Mouse (Mus musculus) mesoderm, embryonic 11.5 days (tissue): Measurements from ENCODE around the gene Ldha.

Experiments used
- DNase-seq: peaks from one replicate; pipeline ENCODE4 v3.0.0-alpha.2; 2012; ENCODE audit warnings: low read depth, low spot score

The Ldha gene

DNA sequence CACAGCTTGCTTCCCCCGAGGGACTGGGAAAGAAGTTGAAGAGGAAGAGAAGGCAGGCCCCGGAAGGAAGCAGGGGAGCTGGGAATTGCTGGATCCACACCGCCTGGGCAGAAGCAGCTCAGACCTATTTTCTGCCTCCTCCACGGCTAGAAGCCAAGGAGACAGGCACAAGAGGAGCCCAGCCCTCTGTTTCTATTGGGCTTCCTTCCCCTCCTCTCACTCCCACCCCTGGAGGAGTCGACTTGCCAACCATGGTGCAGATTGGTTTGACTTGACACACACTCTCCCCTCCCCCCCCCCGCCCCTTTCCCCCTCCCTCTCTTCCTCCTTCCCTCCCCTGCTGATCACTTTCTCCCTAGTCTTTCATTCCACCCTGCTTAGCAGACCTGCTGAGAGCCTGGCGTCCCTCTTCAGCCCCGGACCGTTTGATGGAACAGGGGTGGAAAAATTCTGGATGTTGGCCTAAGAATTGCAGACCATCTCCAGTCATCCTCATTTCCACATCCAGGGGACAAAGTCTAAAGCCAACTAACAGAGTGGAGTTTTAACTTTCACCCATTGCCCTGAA is 3.1 kb upstream of the Ldha start:
- peak; percentile 46 for DNase-seq

DNA sequence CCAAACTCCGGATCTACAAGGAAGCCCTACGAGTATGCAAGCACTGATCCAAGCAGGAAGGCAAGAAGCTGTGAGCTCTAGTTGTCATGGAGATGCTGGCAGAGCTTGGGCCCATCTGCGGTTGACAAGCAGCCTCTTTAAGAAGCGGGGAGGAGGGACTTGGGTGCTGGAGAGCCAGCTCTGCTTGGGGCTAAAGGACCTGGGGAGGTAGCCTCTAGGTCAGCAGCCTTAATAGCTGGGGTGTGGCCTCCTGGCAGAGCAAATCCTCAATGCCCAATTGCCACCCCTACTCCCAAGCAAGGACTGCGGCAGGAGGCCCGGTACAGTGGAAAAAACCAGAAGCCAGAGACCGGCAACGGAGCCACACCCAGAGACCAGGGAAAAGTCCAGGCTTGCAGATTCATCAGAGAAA is 2.4 kb upstream of the Ldha start:
- DNase-seq = peak; percentile 51

DNA sequence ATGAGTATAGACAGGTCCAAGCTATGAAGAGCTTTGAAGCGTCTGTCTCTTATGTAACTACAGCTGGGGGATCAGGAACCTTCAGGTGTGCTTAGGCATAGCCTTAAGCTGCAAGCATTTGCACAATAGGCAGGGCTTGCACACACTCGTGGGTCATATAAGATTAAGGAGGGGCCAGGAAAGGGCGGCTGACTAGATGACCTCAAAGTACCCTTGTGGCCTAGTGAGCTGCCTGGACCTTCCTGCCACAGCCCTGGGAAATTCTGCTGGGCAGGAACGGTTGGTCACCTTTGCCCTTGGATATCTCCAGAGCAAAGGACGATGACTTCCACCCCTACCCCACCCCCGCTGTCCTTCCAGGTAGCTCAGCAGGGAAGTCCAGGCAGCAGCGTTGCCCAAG is 1.8 kb upstream of the Ldha start:
- DNase-seq = no peak

DNA sequence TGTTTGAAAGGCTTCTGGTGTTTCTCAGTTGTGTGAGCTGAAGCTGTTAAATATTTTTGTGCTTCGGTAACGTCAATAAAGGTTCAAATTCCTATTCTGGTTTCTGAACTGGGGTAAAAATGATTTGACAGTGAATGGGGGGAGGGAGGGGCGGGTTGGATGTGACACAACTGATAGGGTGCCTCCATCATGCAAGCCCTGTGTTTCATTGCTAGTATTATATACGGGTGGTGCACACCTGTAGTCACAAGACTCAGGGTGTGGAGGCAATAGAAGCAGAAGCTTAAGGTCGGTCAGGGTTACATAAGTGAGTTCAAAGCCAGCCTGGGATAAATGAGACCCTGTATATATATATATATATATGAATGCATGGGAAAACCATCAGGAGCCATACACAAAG is 1.4 kb upstream of the Ldha start:
- DNase-seq = no peak

DNA sequence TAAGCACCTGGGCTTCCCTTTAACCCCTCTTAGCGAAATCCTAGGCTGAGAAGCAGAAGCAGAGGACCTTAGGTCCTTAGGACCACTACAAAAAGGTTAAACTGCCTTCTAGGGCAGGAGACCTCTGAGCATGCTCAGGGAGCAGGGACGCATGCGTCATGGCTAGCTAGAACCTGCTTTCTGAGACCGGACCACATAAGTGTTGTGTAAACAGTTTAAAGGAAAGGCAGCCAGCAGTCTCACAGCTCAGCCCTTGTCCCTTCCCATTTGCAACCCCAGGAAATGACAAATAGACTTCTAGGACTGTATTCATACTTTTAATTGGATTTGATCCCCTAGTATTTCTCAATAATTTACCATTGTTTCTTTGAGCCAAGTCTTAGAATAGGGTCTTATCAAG is 949 bp upstream of the Ldha start:
- DNase-seq = no peak

DNA sequence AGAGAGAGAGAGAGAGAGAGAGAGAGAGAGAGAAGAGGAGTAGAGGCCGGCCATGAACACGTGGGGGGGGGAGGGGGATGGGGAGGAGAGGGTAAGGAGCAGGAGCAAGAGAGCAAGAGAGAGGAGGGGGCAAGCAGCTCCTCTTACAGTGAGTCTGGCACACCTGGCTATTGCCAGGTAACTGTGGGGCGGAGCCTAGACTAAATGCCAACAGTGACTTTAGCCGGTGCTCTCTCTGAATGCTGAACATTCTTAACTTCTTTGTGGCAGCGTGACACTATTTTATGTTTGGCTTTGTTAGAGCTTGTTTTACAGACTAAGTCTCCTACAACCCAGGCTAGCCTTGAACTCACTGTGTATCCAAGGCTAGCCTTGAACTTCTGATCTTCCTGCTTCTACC is 1.0 kb downstream of the Ldha start:
- DNase-seq = no peak

DNA sequence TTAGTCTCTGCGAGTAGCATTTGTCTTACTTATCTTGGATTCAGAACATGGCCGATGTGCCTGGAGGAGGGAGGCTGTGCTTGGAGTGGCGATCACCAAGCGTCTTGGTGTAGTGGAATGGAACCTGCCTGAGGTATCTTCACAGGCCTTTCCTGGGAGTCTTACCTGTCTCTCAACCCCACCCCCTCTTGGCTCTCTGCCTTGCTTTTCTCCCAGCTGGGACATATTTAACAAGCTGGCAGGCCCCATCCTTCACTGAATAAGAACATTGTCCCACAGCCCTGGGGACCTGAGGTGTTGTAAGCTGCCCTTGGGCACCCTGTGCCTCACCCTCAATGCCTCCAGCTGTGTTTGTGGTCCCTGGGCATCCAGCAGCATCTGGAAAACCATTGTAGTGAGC is 2.3 kb downstream of the Ldha start:
- DNase-seq = no peak

DNA sequence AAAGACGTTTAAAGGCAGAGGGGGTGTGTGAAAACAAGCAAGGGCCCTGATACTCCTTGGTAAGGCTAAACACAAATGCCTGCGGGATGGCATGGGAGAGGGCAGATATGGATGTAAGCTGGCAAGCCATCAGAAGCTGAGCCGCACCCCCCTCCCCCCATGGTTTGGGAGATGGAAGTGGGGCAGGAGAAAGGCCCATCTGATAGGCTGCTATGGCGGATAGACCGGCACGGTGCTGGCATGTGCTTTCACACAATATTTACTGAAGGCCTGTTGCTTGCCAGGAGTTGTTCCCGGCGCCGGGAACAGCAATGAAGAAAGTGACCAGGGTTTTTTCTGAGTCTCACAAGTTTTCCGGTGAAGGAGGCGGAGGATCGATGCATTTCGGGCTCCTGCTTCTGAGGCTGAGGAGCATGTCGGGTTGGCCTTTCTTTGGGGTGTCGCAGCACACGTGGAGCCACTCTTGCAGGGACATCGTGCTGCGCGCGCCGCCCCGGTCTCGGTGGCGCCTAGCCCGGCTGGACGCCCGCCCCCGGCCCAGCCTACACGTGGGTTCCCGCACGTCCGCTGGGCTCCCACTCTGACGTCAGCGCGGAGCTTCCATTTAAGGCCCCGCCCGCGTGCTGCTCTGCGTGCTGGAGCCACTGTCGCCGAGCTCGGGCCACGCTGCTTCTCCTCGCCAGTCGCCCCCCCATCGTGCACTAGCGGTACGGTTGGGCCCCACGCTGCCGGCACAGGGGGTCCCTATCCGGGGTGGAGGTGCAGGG is 4.1 kb downstream of the Ldha start:
- DNase-seq = peak; percentile 94

DNA sequence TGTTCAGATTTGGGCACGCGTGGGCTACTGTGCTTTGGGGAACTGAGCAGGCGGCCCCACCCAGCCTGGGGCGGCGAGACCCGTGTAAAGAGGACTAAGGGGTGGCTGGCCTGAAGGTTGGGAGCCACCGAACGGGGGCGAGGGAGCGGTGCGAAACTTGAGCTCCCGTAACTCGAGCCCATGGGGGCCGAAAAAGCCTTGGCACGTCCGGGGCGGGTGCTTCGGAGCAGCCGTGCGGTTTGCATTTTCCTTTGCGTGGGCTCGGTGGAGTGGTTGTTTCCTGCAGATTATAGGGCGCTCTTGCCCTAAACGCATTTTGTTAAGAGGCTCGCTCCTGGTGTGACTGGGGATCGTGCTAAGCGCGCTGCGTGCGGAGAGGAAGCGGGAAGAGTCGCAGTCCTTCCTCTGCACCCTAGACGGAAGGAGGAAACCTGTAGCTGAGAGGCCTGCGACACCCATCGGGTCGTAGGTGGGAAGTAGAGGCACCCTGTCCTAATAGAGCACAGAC is 4.8 kb downstream of the Ldha start:
- no peak for DNase-seq

DNA sequence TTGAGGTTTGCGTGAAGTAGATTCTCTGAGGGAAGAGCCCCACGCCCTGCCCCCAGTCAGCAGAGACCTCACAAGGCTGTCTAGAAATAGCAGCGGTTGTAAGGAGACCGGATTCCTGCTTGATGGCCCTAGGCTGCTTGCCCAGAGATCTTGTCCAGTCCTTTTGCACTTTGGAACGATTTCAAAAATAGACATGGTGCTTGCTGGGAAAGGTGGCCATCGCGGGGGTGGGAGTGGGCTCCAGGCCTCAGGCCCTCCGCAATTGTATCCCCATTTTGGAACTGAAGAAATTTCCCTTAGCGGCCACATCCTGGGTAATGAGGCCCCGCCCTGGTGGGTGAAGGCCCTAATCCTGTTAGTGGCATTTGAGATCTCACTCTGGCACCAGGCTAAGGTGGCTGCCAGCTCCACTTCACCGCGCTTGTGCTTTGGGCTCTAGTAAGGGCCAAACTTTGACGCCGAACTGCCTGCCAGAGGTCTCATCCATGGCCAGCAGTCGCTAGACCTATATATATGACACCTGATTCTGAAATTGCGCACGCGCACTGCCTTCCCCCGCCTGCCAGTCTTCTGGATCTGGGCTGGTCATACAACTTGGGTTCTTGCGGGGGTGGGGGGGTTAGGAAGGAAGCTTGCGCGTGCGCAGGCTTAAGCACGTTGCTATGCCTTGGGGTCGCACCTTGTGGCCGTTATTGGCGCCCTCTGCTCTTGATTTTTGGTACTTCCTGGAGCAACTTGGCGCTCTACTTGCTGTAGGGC is 5.4 kb downstream of the Ldha start:
- DNase-seq = peak; percentile 85

DNA sequence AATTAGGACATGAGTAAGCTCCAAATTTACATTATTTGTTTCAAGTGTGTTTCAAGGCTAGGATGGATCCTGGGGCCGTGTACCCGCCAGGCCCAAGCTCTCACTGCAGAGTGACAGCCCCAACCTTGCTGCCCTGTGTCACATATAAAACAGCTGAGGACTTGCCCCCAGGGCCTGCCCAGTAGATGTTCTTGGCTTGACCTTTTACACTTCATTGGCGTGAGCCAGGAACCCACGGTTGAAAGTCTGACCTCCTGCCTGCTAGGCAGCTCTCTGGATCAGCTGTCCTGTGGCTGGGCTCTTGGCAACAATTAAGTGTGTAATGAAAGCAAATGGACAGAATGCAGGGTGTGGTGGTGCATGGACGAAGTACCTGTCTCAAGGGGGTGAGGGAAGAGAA is 8.0 kb downstream of the Ldha start:
- DNase-seq = no peak

DNA sequence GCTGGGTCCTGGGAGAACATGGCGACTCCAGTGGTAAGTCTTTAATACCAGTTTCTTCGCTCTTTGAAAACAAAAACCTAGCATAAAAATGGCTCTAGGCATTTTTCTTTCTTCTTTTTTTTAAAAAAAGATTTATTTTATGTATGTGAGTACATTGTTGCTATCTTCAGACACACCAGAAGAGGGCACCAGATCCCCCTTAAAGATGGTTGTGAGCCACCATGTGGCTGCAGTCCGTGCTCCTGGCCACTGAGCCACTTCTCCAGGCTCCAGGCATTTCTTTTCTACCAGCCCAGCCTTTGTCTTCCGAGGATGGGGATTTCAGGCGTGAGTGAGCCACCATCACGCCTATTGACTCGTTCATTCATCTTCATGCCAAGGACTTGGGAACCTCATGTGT is 9.8 kb downstream of the Ldha start:
- DNase-seq = no peak

DNA sequence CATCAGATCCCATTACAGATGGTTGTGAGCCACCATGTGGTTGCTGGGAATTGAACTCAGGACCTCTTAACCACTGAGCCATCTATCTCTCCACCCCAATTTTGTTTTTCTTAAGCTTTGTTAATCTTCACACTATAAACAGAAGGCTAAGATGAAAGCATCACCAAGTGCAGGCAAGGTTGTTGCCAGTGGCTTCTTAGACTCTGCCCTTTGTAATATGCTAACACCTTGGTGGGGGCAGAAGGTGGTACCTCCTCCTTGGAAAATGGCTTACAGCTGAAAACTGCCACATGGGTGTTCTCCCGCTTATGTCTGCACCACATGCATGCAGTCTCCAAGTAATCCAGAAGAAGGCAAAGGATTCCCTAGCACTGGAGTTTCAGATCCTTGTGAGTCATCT is 11.4 kb downstream of the Ldha start:
- no peak for DNase-seq

DNA sequence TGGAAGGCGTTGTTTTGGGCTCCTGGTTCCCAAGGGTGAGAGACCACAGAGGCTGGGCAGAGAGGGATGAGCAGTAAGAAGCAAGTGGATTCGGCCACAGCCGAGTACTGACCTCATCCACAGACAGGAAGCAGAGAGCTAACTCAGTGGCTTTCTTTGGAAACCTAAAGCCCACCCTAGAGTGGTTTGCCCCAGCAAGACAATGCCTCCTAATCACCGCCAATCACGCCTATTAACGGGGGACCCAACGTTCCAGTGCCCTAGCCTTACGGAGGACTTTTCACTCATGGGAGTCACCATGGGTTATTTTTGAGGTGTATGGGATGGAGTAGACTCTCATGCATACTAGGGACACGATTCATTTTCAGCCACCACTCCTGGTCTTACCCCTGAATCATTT is 12.1 kb downstream of the Ldha start:
- DNase-seq = no peak

DNA sequence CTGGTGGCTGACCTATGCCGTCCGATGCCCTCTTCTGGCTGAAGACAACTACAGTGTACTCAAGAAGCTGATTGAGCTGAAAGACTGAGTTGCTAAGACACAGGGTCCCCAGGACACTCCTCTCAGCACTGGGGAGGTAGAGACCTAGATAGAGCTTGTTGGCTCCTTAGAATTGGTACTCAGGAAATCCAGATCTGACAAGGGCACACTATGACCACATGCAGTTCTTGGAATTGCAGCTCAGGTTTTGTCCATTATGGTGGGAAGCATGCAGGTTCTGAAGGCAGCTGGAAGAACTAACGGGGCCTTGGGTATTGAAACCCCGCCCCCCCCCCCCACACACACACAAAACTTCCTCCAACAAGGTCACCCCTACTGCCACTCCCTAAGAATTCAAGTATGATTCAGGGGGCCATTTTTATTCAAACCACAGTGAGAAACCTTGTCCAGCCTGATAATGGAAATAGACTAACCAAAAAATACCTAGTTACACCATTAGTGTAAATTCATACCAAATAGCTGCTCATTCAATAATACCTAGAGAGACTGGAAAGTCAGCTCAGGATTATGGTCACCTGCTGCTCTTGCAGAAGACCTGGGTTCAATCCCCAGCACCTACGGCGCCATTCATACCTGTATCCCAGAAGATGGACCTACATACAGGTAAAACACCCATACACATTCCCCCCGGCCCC is 14.7 kb downstream of the Ldha start:
- DNase-seq = no peak

DNA sequence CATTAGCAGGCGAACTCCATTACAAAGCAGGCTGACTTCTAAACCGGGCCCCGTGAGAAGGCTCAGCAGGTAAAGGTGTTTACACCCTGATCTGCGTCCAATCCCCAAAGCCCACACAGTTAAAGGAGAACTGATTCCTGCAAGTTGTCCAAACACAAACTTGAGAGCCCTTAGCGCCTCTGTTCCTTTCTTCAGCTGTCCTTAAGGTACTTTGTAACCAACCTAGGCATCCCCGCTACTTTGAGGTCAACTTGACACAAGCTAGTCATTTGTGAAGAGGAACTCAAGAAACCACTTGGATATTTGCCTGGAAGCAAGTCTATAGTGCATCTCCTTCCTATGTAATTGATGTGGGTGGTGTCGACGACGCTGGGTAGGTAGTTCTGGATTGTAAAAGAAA is 16.2 kb downstream of the Ldha start:
- no peak for DNase-seq

DNA sequence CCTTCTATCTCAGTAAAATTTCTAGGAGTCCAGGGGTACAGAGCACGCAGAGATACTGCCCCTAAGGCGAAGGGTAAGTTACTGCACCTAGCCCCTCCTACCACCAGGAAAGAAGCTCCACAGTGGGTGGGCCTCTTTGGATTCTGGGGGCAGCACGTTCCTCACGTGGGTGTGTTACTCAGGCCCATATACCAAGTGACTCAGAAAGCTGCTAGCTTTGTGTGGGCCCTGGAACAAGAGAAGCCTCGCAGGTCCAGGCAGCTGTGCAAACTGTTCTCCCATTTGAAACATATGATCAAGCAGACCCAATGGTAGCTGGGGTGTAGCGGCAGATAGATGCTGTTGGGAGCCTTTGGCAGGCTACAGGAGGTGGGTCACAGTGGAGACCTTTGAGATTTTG is 17.8 kb downstream of the Ldha start:
- no peak for DNase-seq

DNA sequence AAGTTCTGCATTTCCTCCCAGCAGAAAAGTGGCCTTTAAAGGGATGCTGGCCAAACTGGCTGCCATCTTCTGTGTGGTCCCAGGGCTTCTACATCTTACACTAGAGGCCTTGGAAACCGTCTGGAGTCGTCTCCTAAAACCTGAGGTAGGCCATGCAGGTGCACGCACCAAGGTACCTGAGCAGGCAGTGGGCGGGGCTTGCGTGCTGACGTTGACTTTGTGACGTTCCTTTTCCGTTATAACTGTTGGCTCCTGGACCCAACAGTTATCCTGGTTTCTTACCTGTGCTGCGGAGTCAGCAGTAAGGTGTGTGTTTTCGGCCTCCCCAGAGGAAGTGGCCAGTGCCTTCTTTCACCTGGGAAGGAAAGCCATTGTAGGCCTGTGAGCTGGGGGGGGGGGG is 19.7 kb downstream of the Ldha start, which contains the start of gene Ldhc:
TSS of gene Ldhc (plus strand) at position 208 of the 400 bp plus-strand sequence.
- DNase-seq = no peak

DNA sequence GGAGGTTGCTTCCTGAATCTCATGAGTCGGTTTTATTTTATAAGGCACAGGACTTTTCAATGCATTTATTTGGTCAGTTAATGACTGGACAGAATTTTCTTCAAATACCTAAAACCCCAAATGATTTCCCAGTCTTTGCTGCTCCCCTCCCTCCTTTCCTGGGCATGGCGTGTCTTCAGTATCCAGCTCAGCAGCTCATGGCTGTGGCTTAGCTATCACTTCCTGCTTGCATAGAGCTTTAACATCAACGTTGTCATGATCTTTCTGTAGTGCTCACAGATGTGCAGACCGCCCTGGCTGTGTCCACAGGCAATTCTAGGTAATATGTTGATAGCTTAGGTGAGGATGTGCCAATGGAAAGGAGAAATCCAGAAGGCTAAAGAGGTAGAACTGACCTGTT is 30.7 kb downstream of the Ldha start:
- no peak for DNase-seq

DNA sequence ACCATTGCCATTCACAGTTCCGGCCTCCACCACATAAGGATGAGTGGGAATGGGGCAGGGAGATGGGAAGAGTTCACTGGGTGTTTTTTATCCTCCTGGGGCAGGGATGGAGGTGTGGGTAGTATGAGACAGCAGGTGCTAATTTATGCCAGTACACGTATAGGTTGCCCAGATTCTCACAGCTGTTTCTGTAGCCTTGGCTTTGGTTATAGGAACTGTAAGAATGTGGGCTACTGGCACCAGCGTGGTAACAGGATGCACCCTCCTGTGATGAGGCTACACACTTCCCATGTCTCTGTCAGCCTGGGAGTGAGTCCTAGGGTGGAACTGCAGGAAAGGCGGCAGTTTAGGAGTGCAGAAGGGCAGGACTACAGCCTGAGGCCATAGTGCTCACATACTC is 35.6 kb downstream of the Ldha start:
- no peak for DNase-seq

DNA sequence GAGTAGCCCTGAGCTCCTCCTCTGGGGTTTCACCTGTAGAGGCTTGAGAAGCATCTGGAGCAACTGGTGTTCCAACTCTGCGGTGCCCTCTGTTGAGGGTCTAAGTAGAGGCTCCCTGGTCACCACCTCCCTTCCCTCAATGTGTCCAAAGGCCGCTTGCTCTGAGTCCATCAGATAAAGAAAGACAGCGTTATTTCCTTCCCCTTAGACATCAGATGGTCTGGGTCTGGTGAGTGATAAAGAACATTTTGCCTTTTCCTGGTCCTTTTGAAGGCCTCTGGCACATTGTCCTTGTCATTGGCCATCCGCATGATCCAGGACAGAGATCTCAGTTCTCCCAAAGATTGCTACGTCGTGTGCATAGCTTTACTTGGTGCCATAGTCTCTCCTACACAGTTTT is 36.0 kb downstream of the Ldha start:
- no peak for DNase-seq

DNA sequence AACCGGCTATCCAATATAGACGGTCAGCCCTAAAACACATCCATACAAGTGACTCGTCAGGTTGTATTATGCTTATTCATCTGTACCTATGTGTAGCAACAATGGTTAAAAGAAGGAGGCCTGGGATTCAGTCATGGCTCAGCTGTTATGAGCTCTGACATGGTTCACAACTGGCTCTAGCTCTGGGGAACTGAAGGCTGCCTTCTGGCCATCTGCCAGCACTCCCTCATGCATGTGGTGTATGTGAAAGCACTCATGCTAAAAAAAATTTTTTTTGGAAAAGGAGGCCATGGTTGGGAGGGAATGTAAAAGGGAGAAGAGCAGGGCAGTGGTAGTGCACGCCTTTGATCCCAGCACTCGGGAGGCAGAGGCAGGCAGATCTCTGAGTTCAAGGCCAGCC is 38.6 kb downstream of the Ldha start:
- DNase-seq = no peak
